Mouse (Mus musculus) lung, adult 2 months (tissue): ENCODE measurements around the gene Fbxl8. TPM values are rescaled to one million over a fixed set of nuclear protein-coding genes. Genes with fewer than 3 reads are reported as not detected.

Source experiments
- DNase-seq: peaks from one replicate; pipeline ENCODE4 v3.0.0; 2022
- H3K4me1 ChIP-seq: fragments of 200-500 bp; 2 replicates; pipeline ENCODE4 v1.6.1; 2011; ENCODE audit warnings: low read length; ENCODE audit not compliant: control insufficient read depth, insufficient read depth
- H3K4me3 ChIP-seq: fragments of 200-500 bp; replicated peaks from 2 replicates; pipeline ENCODE3; 2011; ENCODE audit warnings: low read depth, mild to moderate bottlenecking, control low read depth, low read length; ENCODE audit errors: extremely low read depth
- CTCF ChIP-seq: fragments of 200-500 bp; IDR thresholded peaks from 2 replicates; pipeline ENCODE4 v1.5.1; 2011; ENCODE audit warnings: mild to moderate bottlenecking, low read length, control low read depth; ENCODE audit not compliant: insufficient read depth
- POLR2A ChIP-seq: fragments of 200-500 bp; IDR thresholded peaks from 2 replicates; pipeline ENCODE4 v1.6.1; 2011; ENCODE audit warnings: low read depth, mild to moderate bottlenecking, control low read depth, low read length, borderline replicate concordance; ENCODE audit errors: extremely low read depth
- WGBS: fragments of 180-500 bp; shearing (Covaris S2); methylation state at CpG from one replicate; pipeline ENCODE4 v1.1.7; 2018; 5-methylcytosine and 5-hydroxymethylcytosine counted together
- polyA plus RNA-seq: library from polyadenylated mRNA; depleted of rRNA; stranded (reverse); fragments of >200 nt; gene quantifications from 2 replicates; pipeline ENCODE4 v1.2.3, GENCODE M21; 2012; rRNA removed

Gene Fbxl8
- polyA plus RNA-seq, 1 experiment = 15.5 TPM

- Histone ChIP-seq H3K4me1 (no peaks in the 10 kb centered on the region; the same call in 1 of the 2 replicates), H3K4me3 (no peak overlapping the region)
- no peak for TF ChIP-seq POLR2A
- no peak for TF ChIP-seq CTCF
- no peak for DNase-seq
- 85% methylated on average over 8 of the region's 8 CpGs for WGBS
These were observed 45.7 kb downstream of the Fbxl8 start for GRCm38 (mm10) chr8:105310118-105310517.

DNA sequence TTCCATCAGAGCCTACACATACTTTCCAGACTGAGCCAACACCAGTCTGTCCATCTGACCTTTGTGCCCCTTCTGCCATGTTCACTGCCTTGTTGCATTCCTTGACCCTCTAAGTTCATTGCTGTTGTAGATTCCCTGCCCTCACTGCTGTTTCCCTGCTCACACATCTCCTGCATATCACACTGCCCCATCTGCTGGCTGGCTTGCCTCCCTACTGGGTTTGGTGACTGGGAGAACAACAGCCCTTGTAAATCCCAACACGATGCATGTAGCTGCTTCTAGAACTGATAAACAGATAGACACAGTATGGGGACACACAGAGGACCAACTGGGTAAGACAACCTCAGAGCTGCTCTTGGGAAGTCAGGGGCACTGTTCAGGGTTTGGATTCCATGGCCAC lies 47.3 kb downstream of the Fbxl8 start:
- DNase-seq = no peak
- TF ChIP-seq CTCF (no peak), POLR2A (no peak)
- H3K4me3 ChIP-seq = no peak overlapping the region
- WGBS = 83% methylated on average over 1 of the region's 1 CpGs
- H3K4me1 ChIP-seq = peaks cover 4% of the 10 kb centered on the region; the same call in 1 of the 2 replicates

- Histone ChIP-seq H3K4me1 (peaks cover 4% of the 10 kb centered on the region; the same call in 1 of the 2 replicates), H3K4me3 (no peak overlapping the region)
- 77% methylated on average over 8 of the region's 8 CpGs for WGBS
- no peak for DNase-seq
- no peak for TF ChIP-seq POLR2A
- no peak for TF ChIP-seq CTCF
These were observed 48.5 kb downstream of the Fbxl8 start for GRCm38 (mm10) chr8:105312891-105313481.

DNA sequence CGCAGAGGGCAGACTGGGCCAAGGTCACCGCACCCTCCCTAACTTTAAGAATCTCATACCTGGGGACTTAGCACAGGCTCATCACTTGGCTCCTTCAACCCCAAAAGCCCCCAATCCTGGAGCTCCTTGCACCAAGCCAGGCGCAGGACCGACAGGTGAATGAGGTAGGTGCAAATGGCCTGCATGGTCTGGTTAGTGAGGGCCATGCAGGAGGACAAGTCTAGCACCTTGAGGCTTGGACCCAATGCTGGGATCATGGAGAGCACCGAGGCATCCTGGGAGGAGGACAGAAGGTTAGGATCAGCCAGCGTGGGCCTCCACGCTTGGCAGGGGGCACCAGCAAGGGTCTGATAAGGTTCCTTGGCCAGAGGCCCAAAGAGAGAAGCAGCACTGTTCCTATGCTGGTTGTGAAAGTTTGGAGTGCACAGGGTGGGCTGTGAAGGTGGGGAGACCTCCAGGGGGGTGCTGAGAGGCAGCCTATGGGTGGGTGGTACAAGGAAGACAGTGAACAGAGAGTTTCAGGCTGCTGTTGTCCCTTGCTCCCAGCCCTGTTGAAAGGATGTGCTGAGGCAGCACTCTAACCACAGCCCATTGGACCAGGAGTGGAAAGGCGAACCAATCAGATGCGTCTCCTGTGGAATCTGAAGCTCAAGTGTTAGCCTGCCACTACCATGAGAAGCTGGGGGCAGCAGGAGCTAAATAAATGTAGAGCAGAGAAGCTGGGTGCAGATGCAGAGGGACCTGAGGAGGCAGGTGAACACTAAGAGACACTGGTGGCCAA lies 49.4 kb downstream of the Fbxl8 start:
- WGBS = 81% methylated on average over 9 of the region's 9 CpGs
- Histone ChIP-seq H3K4me3 (no peak overlapping the region), H3K4me1 (peaks cover 4% of the 10 kb centered on the region; the same call in 1 of the 2 replicates)
- no peak for TF ChIP-seq POLR2A
- TF ChIP-seq CTCF = no peak
- DNase-seq = no peak

DNA sequence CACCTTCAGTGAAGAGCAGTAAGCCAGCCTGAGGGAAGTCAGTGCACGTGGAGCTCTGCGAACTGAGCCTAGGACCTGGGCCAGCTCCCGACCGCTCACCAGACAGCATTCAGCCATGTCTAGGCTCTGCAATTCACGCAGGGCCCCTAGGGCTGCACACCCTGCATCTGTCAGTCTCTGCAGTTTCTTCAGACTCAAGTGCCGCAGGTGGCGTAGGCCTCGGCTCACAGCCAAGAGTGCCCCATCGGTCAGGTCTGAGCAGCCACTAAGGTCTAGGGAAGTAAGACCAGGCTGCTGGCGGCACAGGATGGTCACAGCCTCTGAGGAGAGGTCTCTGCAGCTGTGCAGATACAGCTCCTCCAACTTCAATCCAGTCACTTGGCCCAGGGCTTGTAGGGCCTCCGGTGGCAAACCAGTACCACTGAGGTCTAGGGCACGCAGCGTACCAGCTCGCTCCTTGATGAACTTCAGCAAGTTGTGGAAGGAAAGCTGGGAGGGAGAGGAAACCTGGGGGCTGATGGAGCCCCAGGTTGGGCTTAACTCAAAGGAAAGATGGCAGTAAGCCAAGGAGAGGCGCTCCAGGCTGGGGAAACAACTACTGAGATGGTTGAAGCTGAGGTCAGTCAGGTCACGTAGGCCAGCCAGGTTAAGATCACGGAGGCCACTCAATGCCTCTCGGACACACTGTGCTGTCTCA lies 50.8 kb downstream of the Fbxl8 start:
- TF ChIP-seq POLR2A = no peak
- TF ChIP-seq CTCF = no peak
- DNase-seq = no peak
- H3K4me3 ChIP-seq = no peak overlapping the region
- 79% methylated on average over 18 of the region's 18 CpGs for WGBS
- H3K4me1 ChIP-seq = peaks cover 4% of the 10 kb centered on the region; the same call in 1 of the 2 replicates

DNA sequence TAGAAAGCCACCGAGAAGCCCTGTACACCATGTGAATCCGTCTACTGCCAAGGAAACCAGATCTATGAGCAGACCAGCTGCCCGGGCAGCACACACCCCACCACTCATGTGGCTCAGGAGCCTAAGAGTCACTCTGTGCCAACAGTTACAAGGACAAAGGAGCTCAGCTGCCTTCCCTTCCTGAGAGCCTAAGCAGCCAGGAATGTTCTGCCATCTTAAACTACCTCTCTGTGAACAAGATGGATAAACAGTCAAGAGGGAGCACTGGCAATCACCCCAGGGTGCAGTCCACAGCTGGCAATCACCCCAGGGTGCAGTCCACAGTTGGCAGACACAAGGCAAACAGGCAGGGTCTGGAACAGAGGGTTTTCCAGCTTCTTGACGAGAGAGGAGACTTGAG lies 53.5 kb downstream of the Fbxl8 start:
- TF ChIP-seq POLR2A (peak; percentile 26; the same call in 1 of the 2 replicates), CTCF (no peak)

DNA sequence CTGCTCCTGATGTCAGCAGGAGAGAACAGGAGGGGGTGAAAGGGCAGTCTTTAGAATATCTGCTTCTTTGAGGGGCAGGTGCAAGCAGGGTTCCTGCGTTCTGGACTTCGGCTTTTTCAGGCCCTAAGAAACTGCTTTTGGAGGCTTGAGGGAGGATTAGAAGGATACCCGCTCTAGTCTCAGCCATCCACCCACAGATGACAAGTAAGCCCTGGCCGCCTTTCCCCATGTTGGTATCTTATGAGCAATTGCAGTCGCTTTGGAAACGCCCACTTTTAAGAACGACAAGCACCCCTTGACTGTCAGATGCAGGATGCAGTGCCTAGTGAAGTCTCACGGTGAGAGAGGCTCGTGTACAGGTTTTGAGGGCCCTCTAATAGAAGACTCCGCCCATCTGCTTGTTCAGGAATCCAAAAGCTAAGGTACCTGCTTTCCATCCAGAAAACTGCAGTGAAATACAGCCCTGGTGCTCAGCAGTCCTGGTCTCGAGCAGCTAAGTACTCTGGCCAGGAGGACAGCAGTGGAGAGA lies 54.3 kb downstream of the Fbxl8 start:
- 77% methylated on average over 11 of the region's 11 CpGs for WGBS
- Histone ChIP-seq H3K4me3 (no peak overlapping the region), H3K4me1 (peaks cover 4% of the 10 kb centered on the region; the same call in 1 of the 2 replicates)
- peak; percentile 45 for DNase-seq
- no peak for TF ChIP-seq CTCF
- TF ChIP-seq POLR2A = no peak

More for the DNA sequence above, 53.5 kb downstream of the Fbxl8 start:
- 54% methylated on average over 4 of the region's 4 CpGs for WGBS
- DNase-seq = peak; percentile 72
- no peak overlapping the region for H3K4me3 ChIP-seq
- peaks cover 4% of the 10 kb centered on the region; the same call in 1 of the 2 replicates for H3K4me1 ChIP-seq

Other genes starting within 250 kb of the Fbxl8 start
- gene Ces3a, start 216.0 kb upstream of the Fbxl8 start, polyA plus RNA-seq = 0.18 and 0.69 TPM in 2 replicates
- 0.17 and 0.24 TPM in 2 replicates for gene Ces3b, start 180.9 kb upstream of the Fbxl8 start, polyA plus RNA-seq
- gene Ces4a, start 132.8 kb upstream of the Fbxl8 start, polyA plus RNA-seq = not detected in 2 replicates
- gene Cbfb, start 94.0 kb upstream of the Fbxl8 start, polyA plus RNA-seq = 9.6 and 10.9 TPM in 2 replicates
- 56.8 and 64.8 TPM in 2 replicates for gene D230025D16Rik, start 39.5 kb upstream of the Fbxl8 start, polyA plus RNA-seq
- 35.5 and 39.2 TPM in 2 replicates for gene B3gnt9, start 9.5 kb upstream of the Fbxl8 start, polyA plus RNA-seq
- 21.3 and 23.8 TPM in 2 replicates for gene Tradd, start within 50 bp of the Fbxl8 start, polyA plus RNA-seq
- 20.3 and 22.1 TPM in 2 replicates for gene Hsf4, start 5.2 kb downstream of the Fbxl8 start, polyA plus RNA-seq
- gene Nol3, start 11.5 kb downstream of the Fbxl8 start, polyA plus RNA-seq = 10.7 and 11.8 TPM in 2 replicates
- 4.2 and 6.0 TPM in 2 replicates for gene 4931428F04Rik, start 25.2 kb downstream of the Fbxl8 start, polyA plus RNA-seq
- gene Exoc3l, start 31.5 kb downstream of the Fbxl8 start, polyA plus RNA-seq = 49.2 and 57.5 TPM in 2 replicates
- gene E2f4, start 33.0 kb downstream of the Fbxl8 start, polyA plus RNA-seq = 109 and 127 TPM in 2 replicates
- 39.2 and 50.3 TPM in 2 replicates for gene Elmo3, start 41.0 kb downstream of the Fbxl8 start, polyA plus RNA-seq
- 7.6 and 13.2 TPM in 2 replicates for gene Lrrc29, start 61.6 kb downstream of the Fbxl8 start, polyA plus RNA-seq
- 86.2 and 104 TPM in 2 replicates for gene Tmem208, start 61.7 kb downstream of the Fbxl8 start, polyA plus RNA-seq
- 89.2 and 114 TPM in 2 replicates for gene Fhod1, start 83.3 kb downstream of the Fbxl8 start, polyA plus RNA-seq
- 7.4 and 8.1 TPM in 2 replicates for gene Slc9a5, start 84.2 kb downstream of the Fbxl8 start, polyA plus RNA-seq
- gene Plekhg4, start 108.6 kb downstream of the Fbxl8 start, polyA plus RNA-seq = 0.25 and 0.36 TPM in 2 replicates
- 0.27 and 0.32 TPM in 2 replicates for gene Kctd19, start 148.9 kb downstream of the Fbxl8 start, polyA plus RNA-seq
- 5.5 and 7.5 TPM in 2 replicates for gene Lrrc36, start 148.9 kb downstream of the Fbxl8 start, polyA plus RNA-seq
- 785 and 816 TPM in 2 replicates for gene Tppp3, start 206.9 kb downstream of the Fbxl8 start, polyA plus RNA-seq
- 130 and 133 TPM in 2 replicates for gene Zdhhc1, start 232.3 kb downstream of the Fbxl8 start, polyA plus RNA-seq